Mouse (Mus musculus) olfactory bulb, adult 2 months (tissue): ENCODE measurements around the gene Arvcf.

ENCODE experiments used
- CTCF ChIP-seq: fragments of 200-500 bp; IDR thresholded peaks from 2 replicates; pipeline ENCODE4 v1.5.1; 2012; ENCODE audit warnings: low read depth, mild to moderate bottlenecking, low read length, moderate library complexity; ENCODE audit not compliant: insufficient read depth
- POLR2A ChIP-seq: fragments of 200-500 bp; IDR thresholded peaks from 2 replicates; pipeline ENCODE4 v1.6.1; 2012; ENCODE audit warnings: mild to moderate bottlenecking, low read depth, low read length, moderate library complexity; ENCODE audit not compliant: insufficient read depth

GRCm38 (mm10) chr16:18391728-18392127 is 43.7 kb downstream of the Arvcf start:
- TF ChIP-seq CTCF (no peak), POLR2A (no peak)
